Mouse (Mus musculus) erythroblast, embryonic 14.5 days (primary cell): ENCODE results near the gene Tead1. TPM values are rescaled to one million over a fixed set of nuclear protein-coding genes. Genes with fewer than 3 reads are reported as not detected.
"Not testable (repeated sequence)": the region's sequence is repeated elsewhere in the genome, so short reads cannot be mapped to it uniquely, and the experiment has no call there.

Experiments used
- H3K27me3 ChIP-seq: 2 replicates; pipeline ENCODE4 v1.6.1; 2012; ENCODE audit warnings: inconsistent platforms; ENCODE audit not compliant: control insufficient read depth
- H3K36me3 ChIP-seq: 2 replicates; pipeline ENCODE4 v1.6.1; 2012; ENCODE audit warnings: mild to moderate bottlenecking, inconsistent platforms; ENCODE audit not compliant: control insufficient read depth
- H3K4me1 ChIP-seq: 2 replicates; pipeline ENCODE4 v1.6.1; 2012; ENCODE audit warnings: inconsistent platforms; ENCODE audit not compliant: control insufficient read depth
- H3K4me3 ChIP-seq: replicated peaks from 2 replicates; pipeline ENCODE3; 2012; ENCODE audit warnings: moderate library complexity, mild to moderate bottlenecking, inconsistent platforms
- H3K9me3 ChIP-seq: 2 replicates; pipeline ENCODE4 v1.6.1; 2012; ENCODE audit warnings: low read length, inconsistent platforms, mixed read lengths; ENCODE audit not compliant: control insufficient read depth
- GATA1 ChIP-seq: IDR thresholded peaks from 2 replicates; pipeline ENCODE4 v1.6.1; 2012; ENCODE audit warnings: low read length, inconsistent platforms, mixed read lengths
- TAL1 ChIP-seq: IDR thresholded peaks from 3 replicates; pipeline ENCODE4 v1.6.1; 2012; ENCODE audit warnings: low read length, inconsistent platforms, mixed read lengths
- polyA plus RNA-seq: library from polyadenylated mRNA; stranded (reverse); fragments of >175 nt; gene quantifications from 2 replicates; pipeline ENCODE4 v1.2.3, GENCODE M21; 2012

Gene Tead1
- polyA plus RNA-seq, 1 experiment = not detected

- H3K4me1 ChIP-seq = no peaks in the 10 kb centered on the region
- no peaks in the 10 kb centered on the region for H3K27me3 ChIP-seq
- no peaks in the 10 kb centered on the region for H3K9me3 ChIP-seq
- H3K4me3 ChIP-seq = no peak overlapping the region
- no peak for TF ChIP-seq GATA1
- no peaks in the 10 kb centered on the region for H3K36me3 ChIP-seq
Observed at GRCm38 (mm10) chr7:112918279-112918991, 239.3 kb downstream of the Tead1 start.

DNA sequence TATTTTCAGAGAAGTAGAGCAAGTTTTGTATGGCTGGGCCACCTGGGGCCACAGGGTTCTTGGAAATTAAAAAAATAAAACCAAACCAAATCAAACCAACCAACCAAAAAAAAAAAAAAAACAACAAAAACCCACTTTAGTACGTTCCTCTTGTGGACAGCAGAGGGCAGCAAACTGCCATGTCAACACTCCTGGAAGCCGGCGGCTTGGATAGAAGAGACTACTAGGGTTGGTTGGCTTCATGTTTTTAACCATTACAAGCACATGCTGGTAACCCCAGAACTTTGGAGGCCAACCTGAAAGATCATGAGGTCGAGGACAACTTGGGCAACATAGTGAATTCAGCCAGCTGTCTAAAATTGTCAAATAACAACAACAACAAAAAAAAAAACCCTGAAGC, 240.7 kb downstream of the Tead1 start:
- Histone ChIP-seq H3K4me3 (no peak overlapping the region), H3K36me3 (no peaks in the 10 kb centered on the region), H3K4me1 (no peaks in the 10 kb centered on the region), H3K27me3 (no peaks in the 10 kb centered on the region), H3K9me3 (no peaks in the 10 kb centered on the region)
- TF ChIP-seq TAL1 (no peak), GATA1 (no peak)

GRCm38 (mm10) chr7:112922801-112923200, 243.7 kb downstream of the Tead1 start:
- Histone ChIP-seq H3K4me1 (no peaks in the 10 kb centered on the region), H3K4me3 (no peak overlapping the region), H3K27me3 (no peaks in the 10 kb centered on the region), H3K36me3 (no peaks in the 10 kb centered on the region), H3K9me3 (no peaks in the 10 kb centered on the region)
- no peak for TF ChIP-seq GATA1
- no peak for TF ChIP-seq TAL1

GRCm38 (mm10) chr7:112923712-112924111, 244.6 kb downstream of the Tead1 start:
- no peaks in the 10 kb centered on the region for H3K9me3 ChIP-seq
- H3K4me1 ChIP-seq = no peaks in the 10 kb centered on the region
- no peak overlapping the region for H3K4me3 ChIP-seq
- no peaks in the 10 kb centered on the region for H3K36me3 ChIP-seq
- H3K27me3 ChIP-seq = no peaks in the 10 kb centered on the region
- TF ChIP-seq GATA1 = no peak
- TF ChIP-seq TAL1 = no peak

DNA sequence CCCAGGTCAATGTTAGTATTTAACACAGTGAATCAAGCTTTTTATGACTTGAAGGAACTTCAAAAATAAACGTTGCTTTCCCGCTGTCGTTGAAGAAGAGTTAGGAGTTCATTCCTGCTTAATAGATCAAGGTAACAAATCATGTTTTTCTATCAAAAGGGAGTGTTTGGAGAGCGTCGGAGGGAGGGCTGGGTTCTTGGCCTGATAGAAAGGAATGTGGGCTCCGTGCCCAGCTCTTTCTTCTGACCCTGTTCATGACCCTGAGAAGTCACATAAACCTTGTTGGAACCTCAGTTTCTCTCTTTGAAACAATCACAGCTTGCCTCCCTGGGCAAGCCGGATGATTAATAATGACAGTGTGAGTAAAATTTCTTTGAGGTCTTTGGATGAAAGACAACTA, 251.6 kb downstream of the Tead1 start:
- no peak for TF ChIP-seq TAL1
- no peak for TF ChIP-seq GATA1
- Histone ChIP-seq H3K4me1 (no peaks in the 10 kb centered on the region), H3K4me3 (no peak overlapping the region), H3K27me3 (no peaks in the 10 kb centered on the region), H3K36me3 (no peaks in the 10 kb centered on the region), H3K9me3 (no peaks in the 10 kb centered on the region)

DNA sequence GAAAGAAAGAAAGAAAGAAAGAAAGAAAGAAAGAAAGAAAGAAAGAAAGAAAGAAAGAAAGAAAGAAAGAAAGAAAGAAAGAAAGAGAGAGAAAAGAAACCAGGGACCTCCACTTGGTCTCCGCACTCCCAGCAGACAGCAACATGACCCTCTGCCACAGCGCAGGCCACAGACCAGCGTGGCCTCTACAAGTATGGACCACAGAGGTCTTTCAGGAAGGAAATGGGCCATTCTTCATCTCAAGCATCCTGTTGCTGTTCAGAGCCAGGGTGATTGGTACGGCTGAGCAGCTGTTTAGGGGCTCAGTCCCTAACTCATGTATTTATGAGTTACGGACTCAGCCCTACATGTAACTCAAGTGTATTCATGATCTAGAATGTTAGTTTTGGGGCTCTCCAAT, 256.8 kb downstream of the Tead1 start:
- H3K9me3 ChIP-seq, H3K27me3 ChIP-seq, H3K36me3 ChIP-seq, H3K4me1 ChIP-seq, H3K4me3 ChIP-seq: not testable (repeated sequence)

DNA sequence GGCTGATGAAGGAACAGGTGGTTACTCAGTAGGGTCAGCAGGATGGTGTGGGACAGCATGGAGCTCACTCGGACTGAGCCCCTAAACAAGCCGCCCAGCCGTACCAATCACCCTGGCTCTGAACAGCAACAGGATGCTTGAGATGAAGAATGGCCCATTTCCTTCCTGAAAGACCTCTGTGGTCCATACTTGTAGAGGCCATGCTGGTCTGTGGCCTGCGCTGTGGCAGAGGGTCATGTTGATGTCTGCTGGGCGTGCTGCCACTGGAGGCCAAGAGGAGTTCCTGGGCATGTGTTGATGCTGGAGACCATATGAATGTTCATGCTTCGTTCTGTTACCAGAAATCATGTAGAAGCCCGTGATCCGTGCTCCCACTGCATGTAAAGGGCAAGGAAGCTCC, 258.0 kb downstream of the Tead1 start:
- Histone ChIP-seq H3K9me3 (no peaks in the 10 kb centered on the region), H3K4me1 (no peaks in the 10 kb centered on the region), H3K4me3 (no peak overlapping the region), H3K27me3 (no peaks in the 10 kb centered on the region), H3K36me3 (no peaks in the 10 kb centered on the region)
- no peak for TF ChIP-seq GATA1
- no peak for TF ChIP-seq TAL1

DNA sequence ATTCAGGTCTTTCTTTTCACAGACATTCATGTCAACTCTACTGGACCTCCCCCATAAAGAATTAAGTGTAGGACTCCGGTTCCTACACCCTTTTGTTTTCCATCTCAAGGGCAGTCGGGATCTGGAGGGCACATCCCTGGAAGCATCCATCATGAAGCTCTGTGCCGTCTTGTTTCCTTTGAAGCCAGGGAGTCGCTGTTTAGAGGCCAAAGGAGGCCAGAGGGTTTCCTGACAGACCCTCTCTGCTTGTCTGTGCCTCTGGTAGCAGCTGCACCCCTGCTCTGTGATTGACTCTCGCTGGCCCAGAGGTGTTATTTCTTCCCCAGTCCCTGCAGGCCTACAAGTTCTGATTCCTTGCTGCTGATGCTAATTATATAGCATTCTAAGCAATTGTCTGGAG, 259.8 kb downstream of the Tead1 start:
- no peaks in the 10 kb centered on the region for H3K36me3 ChIP-seq
- no peaks in the 10 kb centered on the region for H3K9me3 ChIP-seq
- no peak overlapping the region for H3K4me3 ChIP-seq
- H3K4me1 ChIP-seq = no peaks in the 10 kb centered on the region
- no peaks in the 10 kb centered on the region for H3K27me3 ChIP-seq
- no peak for TF ChIP-seq GATA1
- TF ChIP-seq TAL1 = no peak

DNA sequence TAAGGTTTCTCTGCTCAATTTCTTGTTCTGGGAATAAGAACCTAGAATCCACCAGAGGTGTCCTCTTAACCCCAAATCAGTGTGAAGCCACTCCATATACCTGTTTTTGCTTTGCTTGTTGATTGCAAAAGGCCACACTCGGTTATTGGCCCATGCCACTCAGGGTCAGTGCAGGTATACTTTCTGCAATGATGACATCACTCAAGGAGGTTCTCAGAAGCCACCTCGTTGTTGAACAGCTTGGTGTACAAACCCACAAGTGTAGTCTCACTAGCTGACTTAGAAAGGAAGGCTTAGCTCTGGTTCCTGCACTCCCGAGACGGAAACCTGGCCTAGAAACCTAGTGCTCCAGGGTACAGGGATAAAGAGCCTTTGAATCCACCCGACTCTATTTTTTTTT, 263.4 kb downstream of the Tead1 start:
- TF ChIP-seq TAL1 = no peak
- TF ChIP-seq GATA1 = no peak
- no peaks in the 10 kb centered on the region for H3K9me3 ChIP-seq
- H3K4me1 ChIP-seq = no peaks in the 10 kb centered on the region
- H3K27me3 ChIP-seq = no peaks in the 10 kb centered on the region
- H3K36me3 ChIP-seq = no peaks in the 10 kb centered on the region
- no peak overlapping the region for H3K4me3 ChIP-seq

DNA sequence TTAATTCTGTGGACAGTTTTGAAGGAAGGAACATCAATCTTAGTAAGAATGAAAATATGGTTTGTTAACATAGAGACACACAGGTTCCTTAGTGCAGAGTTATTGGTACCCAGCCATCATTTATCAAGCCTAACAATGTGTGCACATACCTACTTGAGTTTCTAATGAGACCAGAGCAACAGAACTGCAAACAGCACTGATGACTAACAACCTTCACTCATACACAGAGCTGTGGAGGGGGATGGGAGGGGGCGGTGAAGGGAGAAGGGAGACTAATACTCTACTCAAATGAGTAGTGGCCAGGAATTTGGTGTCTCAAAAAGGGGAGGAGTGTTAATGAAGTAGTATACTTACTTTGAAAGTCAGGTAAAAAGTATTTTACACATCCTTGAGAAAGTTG, 263.9 kb downstream of the Tead1 start:
- H3K36me3 ChIP-seq = no peaks in the 10 kb centered on the region
- no peaks in the 10 kb centered on the region for H3K4me1 ChIP-seq
- H3K9me3 ChIP-seq = no peaks in the 10 kb centered on the region
- TF ChIP-seq GATA1 (no peak), TAL1 (no peak)
- no peaks in the 10 kb centered on the region for H3K27me3 ChIP-seq
- no peak overlapping the region for H3K4me3 ChIP-seq
